Mouse (Mus musculus) c-Kit-positive CD71-positive TER-119-positive erythroid progenitor cells, embryonic 14.5 days (primary cell): ENCODE data around the gene Lrrc39.

Experiments used
- DNase-seq: peaks from one replicate; pipeline ENCODE4 v3.0.0-alpha.2; 2013; ENCODE audit warnings: low spot score

Gene Lrrc39

GRCm38 (mm10) chr3:116604570-116604969, 41.8 kb downstream of the Lrrc39 start:
- no peak for DNase-seq

GRCm38 (mm10) chr3:116614295-116614892, 51.6 kb downstream of the Lrrc39 start, which contains the start of gene Trmt13:
Gene Trmt13 (minus strand): TSS chr3:116614587.
- no peak for DNase-seq

- DNase-seq, result no peak
Observed at GRCm38 (mm10) chr3:116615318-116616068, 52.7 kb downstream of the Lrrc39 start.

DNA sequence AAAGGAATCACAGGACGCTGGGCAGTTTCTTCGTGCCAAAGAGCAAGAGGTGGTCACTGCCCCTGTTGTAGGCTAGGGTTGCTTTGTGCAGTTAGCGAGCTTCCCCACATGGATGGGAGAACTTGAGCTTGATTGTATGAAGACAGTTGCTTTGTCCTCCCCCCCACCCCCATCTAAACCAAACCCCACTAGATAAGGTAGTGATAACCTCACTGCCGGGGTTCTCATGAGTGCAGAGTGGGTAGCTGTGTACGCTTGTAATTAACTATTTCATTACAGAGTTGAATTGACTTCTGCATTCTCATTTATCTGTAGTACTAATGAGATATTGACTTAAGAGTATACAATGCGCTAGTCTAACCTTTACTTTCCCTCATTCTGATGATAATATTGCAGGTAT, 56.1 kb downstream of the Lrrc39 start:
- DNase-seq, result no peak

GRCm38 (mm10) chr3:116620636-116621370, 58.0 kb downstream of the Lrrc39 start:
- DNase-seq, result peak; percentile 59

GRCm38 (mm10) chr3:116622641-116623040, 59.9 kb downstream of the Lrrc39 start:
- no peak for DNase-seq

DNA sequence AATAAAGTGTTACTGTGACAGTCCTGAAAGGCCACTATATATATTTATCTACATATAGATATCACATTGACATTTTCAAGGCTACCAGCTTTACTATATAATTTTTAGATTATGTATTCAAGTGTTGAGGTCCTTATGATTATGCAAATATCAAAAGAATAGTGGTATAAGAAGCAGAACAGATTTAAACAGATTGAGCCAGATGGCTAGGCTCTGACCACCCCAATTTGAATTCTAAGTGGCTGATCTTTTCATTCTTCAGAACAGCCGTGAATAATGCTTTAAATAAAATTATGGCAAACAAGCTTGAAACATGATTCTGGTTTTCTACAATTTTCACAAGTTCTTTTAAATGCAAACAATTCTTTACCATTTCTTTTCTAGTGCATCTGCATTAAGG, 68.7 kb downstream of the Lrrc39 start:
- no peak for DNase-seq
